Mouse (Mus musculus): Measurements from ENCODE around the gene BC107364. TPM values are rescaled to one million over a fixed set of nuclear protein-coding genes. Genes with fewer than 3 reads are reported as not detected.
"Not testable (repeated sequence)": the region's sequence is repeated elsewhere in the genome, so short reads cannot be mapped to it uniquely, and the experiment has no call there.

The BC107364 gene
- polyA plus RNA-seq, 1 experiment: not detected

DNA sequence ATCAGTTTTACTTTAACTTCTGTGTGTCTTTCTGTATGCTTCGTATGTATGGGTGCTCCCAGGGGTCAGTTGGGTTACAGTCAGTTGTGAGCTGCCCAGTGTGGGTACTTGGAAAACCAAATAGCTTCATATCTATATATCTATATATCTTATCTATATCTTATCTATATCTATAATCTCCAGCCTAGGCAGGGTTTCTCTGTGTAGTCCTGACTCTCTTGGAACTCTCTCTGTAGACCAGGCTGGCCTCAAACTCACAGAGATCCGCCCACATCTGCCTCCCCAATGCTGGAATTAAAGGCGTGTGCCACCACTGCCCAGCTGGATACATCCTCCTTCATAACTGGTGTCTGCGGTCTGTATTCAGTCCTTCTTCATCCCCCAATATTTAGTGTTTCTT is 25.8 kb downstream of the BC107364 start:
- DNase-seq: no peak
- WGBS: 77% methylated on average over 4 of the region's 4 CpGs
- H3K4me1 ChIP-seq (ENCODE audit: control insufficient read depth, insufficient read depth, low read length): no peaks in the 10 kb centered on the region
- TF ChIP-seq CTCF (IDR thresholded peaks at IDR 0.05; ENCODE audit: insufficient read depth, low read length) (no peak), POLR2A (IDR thresholded peaks at IDR 0.05; ENCODE audit: borderline replicate concordance, extremely low read depth, low read depth, low read length) (no peak)
- no peak overlapping the region for H3K4me3 ChIP-seq (replicated peaks; ENCODE audit: extremely low read depth, low read depth, low read length)

DNA sequence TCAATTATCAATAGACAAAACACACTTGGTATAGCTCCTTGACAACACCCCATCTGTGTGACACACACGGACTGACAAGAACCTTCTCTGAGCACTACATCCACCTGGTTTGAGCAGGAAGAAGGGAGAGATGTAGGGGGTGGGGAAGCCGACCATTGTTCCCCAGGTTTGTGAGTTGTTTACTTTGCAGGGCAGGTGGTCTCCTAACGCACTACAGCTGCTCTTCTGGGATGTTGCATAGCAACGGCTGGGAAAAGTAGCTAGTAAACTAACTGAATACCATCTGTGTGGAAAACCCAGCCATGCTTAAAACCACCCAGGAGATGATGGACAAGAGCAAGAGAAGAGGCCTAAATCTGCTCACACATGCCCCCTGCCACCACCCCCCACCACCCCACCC is 27.7 kb downstream of the BC107364 start:
- 31% methylated on average over 4 of the region's 4 CpGs for WGBS
- H3K4me1 ChIP-seq (ENCODE audit: control insufficient read depth, insufficient read depth, low read length); DNase-seq; H3K4me3 ChIP-seq (replicated peaks; ENCODE audit: extremely low read depth, low read depth, low read length): not testable (repeated sequence)

DNA sequence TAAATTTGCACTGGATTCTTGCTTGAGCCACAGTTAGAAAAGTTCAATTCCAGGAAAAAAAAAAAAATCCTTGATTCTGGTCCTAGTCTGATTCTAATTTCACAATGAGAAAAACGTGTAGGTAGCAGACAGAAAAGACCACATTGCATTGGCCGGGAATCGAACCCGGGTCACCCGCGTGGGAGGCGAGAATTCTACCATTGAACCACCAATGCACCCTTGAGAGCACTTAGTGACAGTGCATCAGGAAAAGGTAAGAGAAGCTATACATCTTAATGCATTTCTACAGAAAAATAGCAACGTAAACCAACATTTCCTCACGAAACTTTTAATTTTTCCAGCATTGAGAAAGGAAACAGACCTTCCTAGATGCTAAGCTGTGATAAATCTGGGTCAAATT is 28.2 kb downstream of the BC107364 start:
- 21% methylated on average over 9 of the region's 9 CpGs for WGBS

DNA sequence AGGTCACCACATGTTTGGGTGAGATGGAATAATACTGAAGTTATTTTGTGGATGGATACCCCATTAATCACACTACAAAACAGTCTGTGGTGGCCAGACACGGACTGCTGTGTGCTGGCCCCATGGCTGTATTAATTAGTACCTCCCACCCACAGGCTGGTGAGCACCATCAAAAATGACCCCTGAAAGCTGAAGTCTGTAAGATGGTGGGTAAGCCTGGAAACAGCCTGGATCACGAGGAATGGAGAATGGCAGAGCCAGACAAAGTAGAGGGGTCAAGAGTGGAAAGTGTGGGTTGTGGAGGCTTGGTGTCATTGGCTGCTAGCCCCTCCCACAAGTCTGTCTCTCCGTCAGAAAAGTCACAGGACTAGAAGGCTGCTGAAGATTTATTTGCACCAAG is 31.3 kb downstream of the BC107364 start:
- TF ChIP-seq CTCF (IDR thresholded peaks at IDR 0.05; ENCODE audit: insufficient read depth, low read length) (no peak), POLR2A (IDR thresholded peaks at IDR 0.05; ENCODE audit: borderline replicate concordance, extremely low read depth, low read depth, low read length) (no peak)
- H3K4me1 ChIP-seq (ENCODE audit: control insufficient read depth, insufficient read depth, low read length): no peaks in the 10 kb centered on the region
- WGBS: 34% methylated on average over 3 of the region's 3 CpGs

More for the DNA sequence above, 28.2 kb downstream of the BC107364 start:
- DNase-seq: no peak
- TF ChIP-seq POLR2A (IDR thresholded peaks at IDR 0.05; ENCODE audit: borderline replicate concordance, extremely low read depth, low read depth, low read length) (no peak), CTCF (IDR thresholded peaks at IDR 0.05; ENCODE audit: insufficient read depth, low read length) (no peak)
- no peak overlapping the region for H3K4me3 ChIP-seq (replicated peaks; ENCODE audit: extremely low read depth, low read depth, low read length)
- H3K4me1 ChIP-seq (ENCODE audit: control insufficient read depth, insufficient read depth, low read length): no peaks in the 10 kb centered on the region

GRCm38 (mm10) chr3:96418902-96419301 is 33.2 kb downstream of the BC107364 start:
- not testable (repeated sequence) for H3K4me3 ChIP-seq (replicated peaks; ENCODE audit: extremely low read depth, low read depth, low read length); H3K4me1 ChIP-seq (ENCODE audit: control insufficient read depth, insufficient read depth, low read length); DNase-seq
- 64% methylated on average over 5 of the region's 5 CpGs for WGBS

More for the DNA sequence above, 31.3 kb downstream of the BC107364 start:
- no peak for DNase-seq
- H3K4me3 ChIP-seq (replicated peaks; ENCODE audit: extremely low read depth, low read depth, low read length): no peak overlapping the region

- TF ChIP-seq CTCF (IDR thresholded peaks at IDR 0.05; ENCODE audit: insufficient read depth, low read length): no peak
- DNase-seq: no peak
- Histone ChIP-seq H3K4me1 (ENCODE audit: control insufficient read depth, insufficient read depth, low read length) (no peaks in the 10 kb centered on the region), H3K4me3 (replicated peaks; ENCODE audit: extremely low read depth, low read depth, low read length) (no peak overlapping the region)
- WGBS: 76% methylated on average over 7 of the region's 7 CpGs
Measured at GRCm38 (mm10) chr3:96417850-96418815, 34.0 kb downstream of the BC107364 start.

GRCm38 (mm10) chr3:96416595-96416994 is 35.5 kb downstream of the BC107364 start:
- DNase-seq: no peak
- Histone ChIP-seq H3K4me3 (replicated peaks; ENCODE audit: extremely low read depth, low read depth, low read length) (no peak overlapping the region), H3K4me1 (ENCODE audit: control insufficient read depth, insufficient read depth, low read length) (no peaks in the 10 kb centered on the region)
- 94% methylated on average over 6 of the region's 6 CpGs for WGBS
- TF ChIP-seq POLR2A (IDR thresholded peaks at IDR 0.05; ENCODE audit: borderline replicate concordance, extremely low read depth, low read depth, low read length) (no peak), CTCF (IDR thresholded peaks at IDR 0.05; ENCODE audit: insufficient read depth, low read length) (no peak)

GRCm38 (mm10) chr3:96416056-96416455 is 36.0 kb downstream of the BC107364 start:
- Histone ChIP-seq H3K4me3 (replicated peaks; ENCODE audit: extremely low read depth, low read depth, low read length) (no peak overlapping the region), H3K4me1 (ENCODE audit: control insufficient read depth, insufficient read depth, low read length) (no peaks in the 10 kb centered on the region)
- 93% methylated on average over 2 of the region's 2 CpGs for WGBS
- TF ChIP-seq CTCF (IDR thresholded peaks at IDR 0.05; ENCODE audit: insufficient read depth, low read length) (no peak), POLR2A (IDR thresholded peaks at IDR 0.05; ENCODE audit: borderline replicate concordance, extremely low read depth, low read depth, low read length) (no peak)
- no peak for DNase-seq

DNA sequence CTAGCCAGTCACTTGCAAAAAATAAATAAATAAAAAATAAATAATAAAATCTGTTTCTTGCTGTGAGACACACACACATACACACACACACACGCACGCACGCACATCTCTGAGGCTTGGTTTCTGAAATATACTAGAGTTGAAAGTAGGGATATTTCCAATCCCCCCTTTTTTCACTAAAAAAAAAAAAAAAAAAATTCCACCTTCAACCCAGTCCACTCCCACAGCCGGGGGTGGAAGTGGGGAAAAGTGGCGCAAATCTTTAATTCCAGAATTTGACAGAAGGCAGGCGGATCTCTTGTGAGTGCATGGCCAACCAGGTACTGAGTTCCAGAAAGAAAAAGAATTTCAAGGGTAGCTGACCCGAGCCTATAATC is 37.2 kb downstream of the BC107364 start:
- no peak overlapping the region for H3K4me3 ChIP-seq (replicated peaks; ENCODE audit: extremely low read depth, low read depth, low read length)
- DNase-seq: no peak
- TF ChIP-seq POLR2A (IDR thresholded peaks at IDR 0.05; ENCODE audit: borderline replicate concordance, extremely low read depth, low read depth, low read length): no peak
- no peak for TF ChIP-seq CTCF (IDR thresholded peaks at IDR 0.05; ENCODE audit: insufficient read depth, low read length)
- 58% methylated on average over 7 of the region's 7 CpGs for WGBS
- no peaks in the 10 kb centered on the region for H3K4me1 ChIP-seq (ENCODE audit: control insufficient read depth, insufficient read depth, low read length)

GRCm38 (mm10) chr3:96414126-96414950 is 37.8 kb downstream of the BC107364 start:
- Histone ChIP-seq H3K4me1 (ENCODE audit: control insufficient read depth, insufficient read depth, low read length) (no peaks in the 10 kb centered on the region), H3K4me3 (replicated peaks; ENCODE audit: extremely low read depth, low read depth, low read length) (peak overlapping the region; percentile 59)
- WGBS: 3% methylated on average over 64 of the region's 64 CpGs
- peak; percentile 65 for DNase-seq
- no peak for TF ChIP-seq CTCF (IDR thresholded peaks at IDR 0.05; ENCODE audit: insufficient read depth, low read length)
- TF ChIP-seq POLR2A (IDR thresholded peaks at IDR 0.05; ENCODE audit: borderline replicate concordance, extremely low read depth, low read depth, low read length): peak; percentile 50; the same call in 1 of the 2 replicates

Data from lung, adult 2 months (tissue).